Mouse (Mus musculus): Measurements from ENCODE around the gene Olfr806. TPM values are rescaled to one million over a fixed set of nuclear protein-coding genes. Genes with fewer than 3 reads are reported as not detected.

Gene Olfr806
- not detected in 2 replicates for total RNA-seq (2015; ENCODE audit: low replicate concordance)
- total RNA-seq (2017; ENCODE audit: low replicate concordance): not detected in 2 replicates

DNA sequence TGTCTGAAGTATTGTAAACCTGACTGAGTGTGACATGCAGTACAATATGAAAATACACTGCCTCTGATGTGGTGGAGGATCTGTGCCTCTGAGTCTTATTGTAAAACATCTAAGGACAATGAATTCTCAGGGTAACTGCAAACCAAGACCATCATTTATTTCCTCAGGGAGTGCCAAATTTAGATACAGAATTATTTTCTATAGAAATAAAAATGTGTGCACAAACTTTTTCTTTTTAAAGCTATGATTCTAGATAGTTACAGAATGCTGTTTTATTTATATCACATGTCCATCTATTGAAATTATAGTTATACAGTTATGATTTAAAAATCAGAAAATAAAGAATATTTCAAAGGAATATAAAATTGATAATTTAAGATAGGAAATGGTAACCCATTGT lies at the start of gene Olfr806:
Gene Olfr806, minus strand, starts transcription at position 101 of the 400 bp plus-strand sequence.
- no peak for ATAC-seq (replicated peaks; ENCODE audit: low FRiP score, poor library complexity, severe bottlenecking)

DNA sequence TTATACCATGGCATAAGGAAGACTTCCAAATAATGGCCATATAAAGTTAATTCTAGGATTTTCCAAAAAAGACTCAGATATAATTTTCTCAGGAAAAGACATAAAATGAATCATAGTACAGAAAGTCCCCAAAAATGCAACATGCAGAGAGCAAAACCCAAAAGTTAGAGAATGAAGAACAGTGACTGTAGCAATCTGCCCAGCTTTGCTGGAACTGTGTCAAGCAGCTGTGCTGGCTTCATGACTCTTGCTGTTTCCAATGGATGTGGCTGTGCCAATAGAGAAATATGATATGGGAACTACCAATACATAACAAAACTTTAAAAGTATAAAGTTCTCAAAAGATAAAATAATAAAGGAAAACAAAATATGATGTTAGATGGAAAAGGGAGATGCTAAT lies 36.4 kb upstream of the Olfr806 start:
- ATAC-seq (replicated peaks; ENCODE audit: low FRiP score, poor library complexity, severe bottlenecking): no peak

DNA sequence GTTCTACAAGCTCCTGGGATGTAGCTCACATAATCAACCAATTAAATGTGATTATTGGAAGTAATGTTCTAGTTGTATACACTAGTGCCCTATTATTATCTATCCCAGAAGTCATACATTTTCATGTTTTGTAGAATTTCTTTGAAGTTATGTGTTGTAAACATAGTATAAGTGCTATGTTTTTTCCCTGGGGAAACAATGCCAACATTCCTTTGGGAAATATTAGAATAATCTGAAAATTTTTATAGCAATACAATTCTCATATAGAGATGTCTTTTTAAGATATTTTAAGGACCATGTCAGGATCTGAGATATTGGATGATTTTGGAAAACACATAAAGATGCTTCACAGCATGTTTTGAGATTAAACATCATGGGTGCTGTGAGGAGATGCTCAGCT lies 32.6 kb upstream of the Olfr806 start, which contains the start of gene Olfr809:
Gene Olfr809, plus strand, starts transcription at position 301 of the 400 bp plus-strand sequence.
- no peak for ATAC-seq (replicated peaks; ENCODE audit: low FRiP score, poor library complexity, severe bottlenecking)

DNA sequence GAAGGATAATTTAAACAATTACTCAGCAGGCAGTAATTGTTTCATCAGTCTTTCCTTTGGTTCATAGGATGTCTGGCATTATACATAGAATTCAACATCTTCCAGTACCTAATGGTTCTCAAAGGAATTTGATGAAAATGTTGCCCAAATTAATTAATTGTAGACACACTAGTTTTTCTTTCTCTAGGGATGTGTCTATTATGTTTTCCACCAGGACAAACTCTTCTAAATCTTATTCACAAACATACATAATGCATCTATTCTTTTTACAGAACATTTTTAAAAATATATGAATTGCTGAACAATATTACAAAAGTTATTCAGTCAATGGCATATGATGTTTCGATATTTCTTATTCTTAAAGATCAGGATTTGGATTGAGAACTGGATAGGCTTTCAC lies 23.5 kb upstream of the Olfr806 start, which contains the start of gene Olfr808:
Gene Olfr808, plus strand, starts transcription at position 301 of the 400 bp plus-strand sequence.
- ATAC-seq (replicated peaks; ENCODE audit: low FRiP score, poor library complexity, severe bottlenecking): no peak

DNA sequence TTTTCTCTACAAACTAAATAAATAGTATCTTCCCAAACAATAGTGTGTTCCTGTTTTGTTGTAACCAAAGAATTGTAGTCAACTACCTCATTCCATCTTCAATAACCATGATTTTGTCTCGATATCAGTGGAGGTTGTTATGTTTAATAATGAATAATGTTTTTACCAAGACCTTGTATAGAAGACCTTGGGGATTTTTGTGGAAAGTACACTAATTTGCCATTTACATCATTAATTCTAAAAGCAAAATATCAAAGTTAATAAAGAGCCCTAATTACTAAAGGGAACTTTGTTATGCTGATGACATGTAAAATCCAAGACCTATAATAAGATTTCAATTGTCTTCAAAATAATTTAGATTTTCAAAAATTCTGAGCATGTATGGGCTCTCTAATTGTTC lies 16.0 kb upstream of the Olfr806 start, which contains the start of gene Olfr807:
Gene Olfr807, minus strand, starts transcription at position 101 of the 400 bp plus-strand sequence.
- ATAC-seq (replicated peaks; ENCODE audit: low FRiP score, poor library complexity, severe bottlenecking): no peak

DNA sequence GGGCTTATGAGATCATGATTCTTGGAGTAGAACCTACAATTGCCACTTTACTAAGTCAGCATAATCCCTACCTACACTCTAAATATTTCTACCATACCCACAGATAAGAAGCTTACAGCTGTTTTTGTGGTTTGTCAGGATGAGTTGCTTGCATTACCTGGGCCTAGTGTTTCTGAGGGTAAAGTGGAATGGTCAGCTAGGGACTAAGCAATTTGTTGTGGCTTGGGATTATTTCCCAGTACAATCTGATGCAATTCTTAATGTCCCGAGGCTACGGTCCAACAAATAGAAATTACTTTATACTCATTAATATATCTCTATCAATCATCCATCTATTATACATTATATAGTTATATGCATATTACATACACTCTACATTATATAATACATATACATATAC lies 12.4 kb downstream of the Olfr806 start, which contains the start of gene Olfr805:
Gene Olfr805, minus strand, starts transcription at position 101 of the 400 bp plus-strand sequence.
- no peak for ATAC-seq (replicated peaks; ENCODE audit: low FRiP score, poor library complexity, severe bottlenecking)

DNA sequence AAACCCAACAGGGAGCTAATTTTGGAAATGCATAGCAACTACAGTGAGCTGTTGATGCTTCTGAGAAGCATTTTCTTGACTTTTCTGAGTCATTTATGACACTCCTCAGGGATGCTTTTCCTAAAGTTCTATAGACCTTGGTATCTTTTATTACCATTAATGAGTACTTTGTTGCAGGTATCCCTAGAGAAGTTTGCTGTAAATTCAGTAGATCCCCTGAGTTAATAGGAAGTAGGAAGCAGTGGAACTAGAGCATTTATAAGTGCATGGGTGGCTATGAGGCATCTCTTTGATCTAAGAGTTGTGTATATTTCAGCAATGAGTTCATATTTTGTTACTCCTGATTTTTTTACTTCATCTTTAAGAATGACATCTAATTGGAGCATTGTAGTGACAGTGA lies 38.8 kb downstream of the Olfr806 start, which contains the start of gene Olfr804:
Gene Olfr804, plus strand, starts transcription at position 301 of the 400 bp plus-strand sequence.
- ATAC-seq (replicated peaks; ENCODE audit: low FRiP score, poor library complexity, severe bottlenecking): no peak

DNA sequence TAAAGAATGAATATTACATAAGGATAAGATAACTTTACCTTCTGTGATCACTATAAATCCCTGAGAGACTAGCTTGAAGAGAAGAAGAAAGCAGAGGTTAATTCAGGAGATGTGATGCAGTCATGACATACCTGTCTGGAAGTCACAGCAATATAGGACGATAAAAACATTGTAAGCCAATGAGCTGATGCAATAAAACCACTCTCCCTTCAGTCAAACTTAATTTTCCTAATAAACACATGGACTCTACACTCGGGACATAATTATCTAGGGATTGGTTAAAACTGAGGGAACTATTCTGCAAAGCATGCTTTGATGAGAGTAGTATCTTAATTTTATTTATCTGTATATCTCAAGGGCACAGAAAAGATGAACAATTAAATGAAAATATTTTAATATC lies 47.5 kb downstream of the Olfr806 start, which contains the start of gene Olfr803:
Gene Olfr803, minus strand, starts transcription at position 101 of the 400 bp plus-strand sequence.
- no peak for ATAC-seq (replicated peaks; ENCODE audit: low FRiP score, poor library complexity, severe bottlenecking)

DNA sequence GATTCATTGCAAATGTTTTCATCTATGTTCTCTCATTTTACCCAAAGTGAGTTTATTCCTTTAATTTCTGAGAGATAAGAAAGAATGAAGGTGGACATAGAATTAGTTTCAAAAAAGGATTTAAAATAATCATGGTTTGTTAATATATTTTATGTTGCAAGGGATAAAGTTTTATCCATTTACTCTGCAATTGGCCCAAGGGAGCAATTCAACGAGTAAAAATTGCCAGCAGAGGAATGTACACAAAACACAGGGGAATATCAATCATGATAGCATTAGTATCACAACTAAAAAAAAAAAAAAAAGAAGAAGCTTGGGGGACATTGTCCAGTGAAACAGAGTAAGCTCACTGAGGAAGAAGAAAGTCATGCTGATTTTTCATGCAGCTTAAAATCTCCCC lies 53.7 kb downstream of the Olfr806 start, which contains the start of gene Olfr802:
Gene Olfr802, minus strand, starts transcription at position 101 of the 400 bp plus-strand sequence.
- no peak for ATAC-seq (replicated peaks; ENCODE audit: low FRiP score, poor library complexity, severe bottlenecking)

Other genes starting within 250 kb of the Olfr806 start
- not detected in 2 replicates for gene Olfr790, start 243.4 kb downstream of the Olfr806 start, total RNA-seq (2015; ENCODE audit: low replicate concordance)
- not detected in 2 replicates for gene Olfr790, start 243.4 kb downstream of the Olfr806 start, total RNA-seq (2017; ENCODE audit: low replicate concordance)
- gene Olfr791, start 220.1 kb downstream of the Olfr806 start, total RNA-seq (2015; ENCODE audit: low replicate concordance): not detected in 2 replicates
- gene Olfr791, start 220.1 kb downstream of the Olfr806 start, total RNA-seq (2017; ENCODE audit: low replicate concordance): not detected in 2 replicates
- gene Olfr792, start 202.8 kb downstream of the Olfr806 start, total RNA-seq (2015; ENCODE audit: low replicate concordance): not detected in 2 replicates
- not detected in 2 replicates for gene Olfr792, start 202.8 kb downstream of the Olfr806 start, total RNA-seq (2017; ENCODE audit: low replicate concordance)
- not detected in 2 replicates for gene Olfr794, start 174.3 kb downstream of the Olfr806 start, total RNA-seq (2015; ENCODE audit: low replicate concordance)
- gene Olfr794, start 174.3 kb downstream of the Olfr806 start, total RNA-seq (2017; ENCODE audit: low replicate concordance): not detected in 2 replicates
- gene Olfr796, start 129.4 kb downstream of the Olfr806 start, total RNA-seq (2015; ENCODE audit: low replicate concordance): not detected in 2 replicates
- gene Olfr796, start 129.4 kb downstream of the Olfr806 start, total RNA-seq (2017; ENCODE audit: low replicate concordance): not detected in 2 replicates
- not detected in 2 replicates for gene Olfr798, start 114.0 kb downstream of the Olfr806 start, total RNA-seq (2015; ENCODE audit: low replicate concordance)
- gene Olfr798, start 114.0 kb downstream of the Olfr806 start, total RNA-seq (2017; ENCODE audit: low replicate concordance): not detected in 2 replicates
- gene Olfr799, start 104.4 kb downstream of the Olfr806 start, total RNA-seq (2015; ENCODE audit: low replicate concordance): not detected in 2 replicates
- gene Olfr799, start 104.4 kb downstream of the Olfr806 start, total RNA-seq (2017; ENCODE audit: low replicate concordance): not detected in 2 replicates
- not detected in 2 replicates for gene Olfr800, start 84.2 kb downstream of the Olfr806 start, total RNA-seq (2015; ENCODE audit: low replicate concordance)
- not detected in 2 replicates for gene Olfr800, start 84.2 kb downstream of the Olfr806 start, total RNA-seq (2017; ENCODE audit: low replicate concordance)
- gene Olfr801, start 68.1 kb downstream of the Olfr806 start, total RNA-seq (2015; ENCODE audit: low replicate concordance): not detected in 2 replicates
- not detected in 2 replicates for gene Olfr801, start 68.1 kb downstream of the Olfr806 start, total RNA-seq (2017; ENCODE audit: low replicate concordance)
- not detected in 2 replicates for gene Olfr802, start 53.8 kb downstream of the Olfr806 start, total RNA-seq (2015; ENCODE audit: low replicate concordance)
- gene Olfr802, start 53.8 kb downstream of the Olfr806 start, total RNA-seq (2017; ENCODE audit: low replicate concordance): not detected in 2 replicates
- gene Olfr803, start 47.6 kb downstream of the Olfr806 start, total RNA-seq (2015; ENCODE audit: low replicate concordance): not detected in 2 replicates
- not detected in 2 replicates for gene Olfr803, start 47.6 kb downstream of the Olfr806 start, total RNA-seq (2017; ENCODE audit: low replicate concordance)
- gene Olfr804, start 38.7 kb downstream of the Olfr806 start, total RNA-seq (2015; ENCODE audit: low replicate concordance): not detected in 2 replicates
- not detected in 2 replicates for gene Olfr804, start 38.7 kb downstream of the Olfr806 start, total RNA-seq (2017; ENCODE audit: low replicate concordance)
- gene Olfr805, start 12.5 kb downstream of the Olfr806 start, total RNA-seq (2015; ENCODE audit: low replicate concordance): not detected in 2 replicates
- gene Olfr805, start 12.5 kb downstream of the Olfr806 start, total RNA-seq (2017; ENCODE audit: low replicate concordance): not detected in 2 replicates
- gene Olfr807, start 15.9 kb upstream of the Olfr806 start, total RNA-seq (2015; ENCODE audit: low replicate concordance): not detected in 2 replicates
- not detected in 2 replicates for gene Olfr807, start 15.9 kb upstream of the Olfr806 start, total RNA-seq (2017; ENCODE audit: low replicate concordance)
- gene Olfr808, start 23.6 kb upstream of the Olfr806 start, total RNA-seq (2015; ENCODE audit: low replicate concordance): not detected in 2 replicates
- gene Olfr808, start 23.6 kb upstream of the Olfr806 start, total RNA-seq (2017; ENCODE audit: low replicate concordance): not detected in 2 replicates
- gene Olfr809, start 32.7 kb upstream of the Olfr806 start, total RNA-seq (2015; ENCODE audit: low replicate concordance): not detected in 2 replicates
- gene Olfr809, start 32.7 kb upstream of the Olfr806 start, total RNA-seq (2017; ENCODE audit: low replicate concordance): not detected in 2 replicates
- not detected in 2 replicates for gene Olfr810, start 53.0 kb upstream of the Olfr806 start, total RNA-seq (2015; ENCODE audit: low replicate concordance)
- gene Olfr810, start 53.0 kb upstream of the Olfr806 start, total RNA-seq (2017; ENCODE audit: low replicate concordance): not detected in 2 replicates
- not detected in 2 replicates for gene Olfr811, start 62.5 kb upstream of the Olfr806 start, total RNA-seq (2015; ENCODE audit: low replicate concordance)
- not detected in 2 replicates for gene Olfr811, start 62.5 kb upstream of the Olfr806 start, total RNA-seq (2017; ENCODE audit: low replicate concordance)
- gene Olfr812, start 104.2 kb upstream of the Olfr806 start, total RNA-seq (2015; ENCODE audit: low replicate concordance): not detected in 2 replicates
- not detected in 2 replicates for gene Olfr812, start 104.2 kb upstream of the Olfr806 start, total RNA-seq (2017; ENCODE audit: low replicate concordance)
- not detected in 2 replicates for gene Olfr813, start 113.4 kb upstream of the Olfr806 start, total RNA-seq (2015; ENCODE audit: low replicate concordance)
- not detected in 2 replicates for gene Olfr813, start 113.4 kb upstream of the Olfr806 start, total RNA-seq (2017; ENCODE audit: low replicate concordance)
- gene Olfr814, start 137.9 kb upstream of the Olfr806 start, total RNA-seq (2015; ENCODE audit: low replicate concordance): not detected in 2 replicates
- not detected in 2 replicates for gene Olfr814, start 137.9 kb upstream of the Olfr806 start, total RNA-seq (2017; ENCODE audit: low replicate concordance)
- not detected in 2 replicates for gene Olfr815, start 163.9 kb upstream of the Olfr806 start, total RNA-seq (2015; ENCODE audit: low replicate concordance)
- not detected in 2 replicates for gene Olfr815, start 163.9 kb upstream of the Olfr806 start, total RNA-seq (2017; ENCODE audit: low replicate concordance)
- gene Olfr816, start 173.7 kb upstream of the Olfr806 start, total RNA-seq (2015; ENCODE audit: low replicate concordance): not detected in 2 replicates
- gene Olfr816, start 173.7 kb upstream of the Olfr806 start, total RNA-seq (2017; ENCODE audit: low replicate concordance): not detected in 2 replicates
- not detected in 2 replicates for gene Olfr818, start 207.2 kb upstream of the Olfr806 start, total RNA-seq (2015; ENCODE audit: low replicate concordance)
- not detected in 2 replicates for gene Olfr818, start 207.2 kb upstream of the Olfr806 start, total RNA-seq (2017; ENCODE audit: low replicate concordance)
- gene Olfr819, start 225.3 kb upstream of the Olfr806 start, total RNA-seq (2015; ENCODE audit: low replicate concordance): not detected in 2 replicates
- gene Olfr819, start 225.3 kb upstream of the Olfr806 start, total RNA-seq (2017; ENCODE audit: low replicate concordance): not detected in 2 replicates
- not detected in 2 replicates for gene Olfr247, start 234.2 kb upstream of the Olfr806 start, total RNA-seq (2015; ENCODE audit: low replicate concordance)
- not detected in 2 replicates for gene Olfr247, start 234.2 kb upstream of the Olfr806 start, total RNA-seq (2017; ENCODE audit: low replicate concordance)
- not detected in 2 replicates for gene Gm10310, start 243.1 kb upstream of the Olfr806 start, total RNA-seq (2015; ENCODE audit: low replicate concordance)
- gene Gm10310, start 243.1 kb upstream of the Olfr806 start, total RNA-seq (2017; ENCODE audit: low replicate concordance): not detected in 2 replicates